Comparison of ENCODE assay signal across 1 mouse cellular context in the genomic region with DNA sequence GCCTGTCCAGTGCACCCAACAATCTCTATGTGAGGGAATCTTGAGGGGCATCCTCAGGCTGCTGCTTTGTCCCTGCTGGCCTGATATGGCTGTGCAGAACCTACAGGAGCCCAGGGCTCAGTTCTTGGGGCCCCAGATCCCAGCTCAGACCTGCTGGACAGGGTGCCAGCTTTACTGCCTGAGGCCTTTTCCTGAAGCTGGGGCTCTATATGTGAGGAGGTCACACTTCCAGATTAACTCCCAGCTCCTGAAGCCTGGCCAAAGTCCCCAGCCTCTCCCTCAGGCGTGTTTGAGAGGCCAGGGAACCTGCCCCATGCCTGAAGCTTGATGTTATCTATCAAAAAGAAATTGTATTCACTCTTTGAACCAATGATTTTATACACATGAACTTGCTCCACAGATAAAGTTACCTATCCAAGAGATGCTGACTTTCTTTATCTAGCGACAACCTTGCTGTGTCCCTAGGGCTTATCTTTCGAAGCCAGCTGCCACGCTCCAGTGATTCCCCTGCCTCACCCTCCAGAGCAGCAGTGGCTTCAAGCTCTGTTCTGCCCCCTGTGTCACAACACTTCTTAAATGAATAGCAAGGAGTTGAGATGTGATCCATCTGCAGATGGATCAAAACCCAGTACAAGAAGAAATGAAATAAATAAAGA.
TF ChIP-seq lines count a peak whose summit lies in the region.

No protein-coding gene starts in this region.

TF ChIP-seq in CH12.LX, 34 proteins besides CTCF, POLR2A, EP300 and RAD21 (continued from another document):
- TF ChIP-seq TCF12 (IDR thresholded peaks at IDR 0.05; ENCODE audit: low read depth, low read length), result no peak
